Mouse (Mus musculus) hindbrain, embryonic 10.5 days (tissue): ENCODE results near the gene Stpg4. TPM values are rescaled to one million over a fixed set of nuclear protein-coding genes. Genes with fewer than 3 reads are reported as not detected.

Experiments used
- DNase-seq: peaks from one replicate; pipeline ENCODE4 v3.0.0-alpha.2; 2017; ENCODE audit warnings: low spot score
- H3K27ac ChIP-seq: fragments of 300-500 bp; sonication (generic); 2 replicates; pipeline ENCODE4 v1.5.1; 2016; ENCODE audit warnings: mild to moderate bottlenecking, moderate library complexity
- H3K27me3 ChIP-seq: fragments of 300-500 bp; sonication (generic); 2 replicates; pipeline ENCODE4 v1.6.1; 2016; ENCODE audit warnings: mild to moderate bottlenecking; ENCODE audit not compliant: poor library complexity, insufficient read depth, severe bottlenecking
- H3K36me3 ChIP-seq: fragments of 300-500 bp; sonication (generic); 2 replicates; pipeline ENCODE4 v1.6.1; 2016; ENCODE audit warnings: mild to moderate bottlenecking, moderate library complexity
- H3K4me1 ChIP-seq: fragments of 300-500 bp; sonication (generic); replicated peaks from 2 replicates; pipeline ENCODE4 v1.6.1; 2016; ENCODE audit warnings: mild to moderate bottlenecking
- H3K4me3 ChIP-seq: fragments of 300-500 bp; sonication (generic); 2 replicates; pipeline ENCODE4 v1.5.1; 2016; ENCODE audit warnings: mild to moderate bottlenecking, moderate library complexity
- H3K9me3 ChIP-seq: fragments of 300-500 bp; sonication (generic); 2 replicates; pipeline ENCODE4 v1.6.1; 2016; ENCODE audit warnings: mild to moderate bottlenecking, moderate library complexity
- WGBS: fragments of 180-500 bp; shearing (Covaris S2); methylation state at CpG from one replicate; pipeline ENCODE4 v1.1.7; 2016; 5-methylcytosine and 5-hydroxymethylcytosine counted together
- polyA plus RNA-seq: library from polyadenylated mRNA; unstranded; fragments of >200 nt; fragmentation: Nextera tagmentation; extraction: Ambion mirVana; gene quantifications from 2 replicates; pipeline ENCODE4 v1.2.1, GENCODE M21; 2016

Stpg4 gene
- polyA plus RNA-seq, 1 experiment from 2014 or later = not detected

DNA sequence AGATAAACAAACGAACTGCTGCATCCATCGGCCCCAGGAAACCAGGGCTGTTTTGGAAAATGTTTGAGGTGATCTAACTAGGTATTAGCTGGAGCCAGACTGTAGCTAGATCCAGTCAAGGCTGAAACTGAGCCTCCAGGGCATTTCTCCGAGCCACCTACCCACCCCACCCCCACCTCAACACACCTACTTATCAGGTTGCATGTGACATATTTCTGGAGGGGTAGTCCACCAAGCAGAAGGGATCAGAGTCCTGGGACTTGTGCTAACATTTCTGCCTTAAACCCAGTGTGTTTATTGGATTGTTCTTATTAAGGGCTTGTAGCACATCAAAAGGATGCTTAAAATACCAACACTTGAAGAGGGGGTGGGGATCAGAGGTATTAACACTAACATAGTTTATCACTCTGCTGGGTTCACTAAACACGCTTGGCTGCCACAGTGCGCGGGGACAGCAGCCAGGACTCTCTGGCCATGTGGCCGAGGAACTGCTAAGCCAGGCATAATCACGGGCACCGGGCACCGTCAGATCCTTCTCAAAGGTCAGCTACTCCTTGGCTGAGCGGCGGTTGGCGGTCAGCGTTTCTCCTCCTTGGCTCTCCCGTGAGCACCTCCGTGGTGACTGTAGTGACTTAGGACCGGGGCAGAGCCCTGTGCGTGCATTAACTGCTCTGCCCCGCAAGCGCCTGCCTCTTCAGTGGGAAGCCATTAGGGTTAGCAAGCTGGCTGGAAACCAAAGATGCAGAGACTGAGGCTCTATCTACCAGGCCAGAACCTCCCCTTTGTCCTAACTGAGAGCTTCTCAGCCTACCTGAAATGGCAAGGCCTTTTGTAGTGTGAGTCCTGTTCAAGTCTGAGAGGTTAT, 76.1 kb downstream of the Stpg4 start:
- 36% methylated on average over 20 of the region's 20 CpGs for WGBS
- peak; percentile 35 for DNase-seq
- Histone ChIP-seq H3K4me1 (peaks cover 71% of the 10 kb centered on the region), H3K36me3 (no peaks in the 10 kb centered on the region), H3K9me3 (no peaks in the 10 kb centered on the region), H3K27me3 (no peaks in the 10 kb centered on the region), H3K27ac (peak overlapping the region; percentile 77), H3K4me3 (no peak overlapping the region)

DNA sequence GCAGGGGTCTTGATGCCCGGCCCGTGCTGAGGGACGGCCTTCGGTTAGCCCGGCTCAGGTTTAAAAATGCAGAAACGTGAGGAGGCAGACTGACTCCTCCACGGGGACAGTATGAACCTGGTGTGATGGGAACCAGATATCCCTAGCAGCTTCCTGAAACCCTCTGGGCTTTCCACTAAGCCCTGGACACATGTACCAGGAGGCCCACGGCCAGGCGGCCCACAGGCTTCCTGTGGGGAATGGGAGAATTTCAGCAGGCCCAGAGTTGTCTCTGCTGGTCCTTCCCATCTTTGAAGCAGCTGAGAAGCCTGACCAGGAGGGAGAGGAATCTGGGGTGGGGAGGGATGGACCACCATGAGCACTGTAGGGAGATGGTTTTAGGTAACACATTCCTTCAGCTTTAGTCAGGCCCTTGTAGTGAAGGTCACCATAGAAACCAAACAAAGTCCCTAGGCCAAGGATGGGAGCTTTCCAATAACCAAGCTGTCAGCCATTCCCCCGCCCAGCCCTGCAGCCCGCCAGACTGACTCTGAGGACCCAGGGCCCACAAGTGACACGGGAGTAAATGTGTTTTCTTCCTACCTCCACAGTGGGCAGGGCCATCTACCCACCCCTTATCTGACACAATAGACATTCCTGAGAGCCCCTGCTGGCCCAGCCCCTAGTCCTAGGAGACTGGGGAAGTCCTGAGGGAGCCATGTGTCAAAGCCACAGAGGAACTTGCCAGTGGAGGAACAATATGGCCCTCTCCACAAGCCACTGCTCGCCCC, 76.9 kb downstream of the Stpg4 start:
- peak overlapping the region; percentile 77 for H3K27ac ChIP-seq
- DNase-seq = peak; percentile 50

DNA sequence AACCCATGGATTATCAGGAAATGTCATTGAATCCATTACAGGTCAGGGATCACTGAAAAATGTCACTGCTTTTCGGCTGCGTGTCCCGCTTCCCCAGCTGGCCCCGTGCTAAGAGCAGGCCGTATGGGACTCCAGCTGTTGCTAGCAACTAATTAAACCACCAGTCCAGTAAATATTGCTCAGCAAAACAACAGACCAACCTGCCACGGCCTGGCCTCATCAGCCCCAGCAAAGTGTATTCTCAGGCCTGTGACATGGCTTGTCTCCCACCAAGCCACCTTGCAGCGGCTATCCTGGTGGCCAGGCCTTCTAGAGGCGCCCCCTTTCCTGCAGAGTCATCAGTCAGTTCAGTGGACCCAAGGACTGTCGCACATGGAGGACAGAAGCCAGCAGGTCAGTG, 78.0 kb downstream of the Stpg4 start:
- no peaks in the 10 kb centered on the region for H3K9me3 ChIP-seq
- H3K4me3 ChIP-seq = no peak overlapping the region
- 69% methylated on average over 9 of the region's 9 CpGs for WGBS
- peak overlapping the region; percentile 77 for H3K27ac ChIP-seq
- no peaks in the 10 kb centered on the region for H3K36me3 ChIP-seq
- DNase-seq = no peak
- H3K4me1 ChIP-seq = peaks cover 83% of the 10 kb centered on the region
- H3K27me3 ChIP-seq = no peaks in the 10 kb centered on the region

More for the DNA sequence above, 76.9 kb downstream of the Stpg4 start:
- H3K9me3 ChIP-seq = no peaks in the 10 kb centered on the region
- no peaks in the 10 kb centered on the region for H3K27me3 ChIP-seq
- H3K4me1 ChIP-seq = peaks cover 74% of the 10 kb centered on the region
- 46% methylated on average over 13 of the region's 13 CpGs for WGBS
- H3K36me3 ChIP-seq = no peaks in the 10 kb centered on the region
- no peak overlapping the region for H3K4me3 ChIP-seq

DNA sequence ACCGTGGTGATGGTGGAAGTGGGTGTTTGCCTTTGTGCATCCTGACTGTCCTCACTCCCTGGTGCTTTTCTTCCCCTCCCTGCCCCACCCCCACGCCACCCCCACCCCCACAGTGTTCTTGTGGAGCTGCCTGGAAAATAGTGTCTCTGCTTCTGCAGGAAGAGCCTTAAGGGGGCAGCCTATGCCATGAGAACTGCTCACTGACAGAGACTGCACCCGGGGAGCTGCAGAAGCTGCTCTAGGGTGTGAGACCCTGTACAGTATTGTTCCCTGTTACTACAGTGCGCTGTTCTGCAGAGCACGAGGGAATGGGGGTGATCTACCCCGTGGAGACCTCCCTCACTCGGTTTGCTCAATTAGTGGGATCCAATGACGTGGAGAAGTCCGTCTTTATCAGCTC, 78.5 kb downstream of the Stpg4 start:
- Histone ChIP-seq H3K27ac (peak overlapping the region; percentile 77), H3K27me3 (no peaks in the 10 kb centered on the region), H3K36me3 (no peaks in the 10 kb centered on the region), H3K4me1 (peaks cover 82% of the 10 kb centered on the region), H3K4me3 (no peak overlapping the region), H3K9me3 (no peaks in the 10 kb centered on the region)
- DNase-seq = no peak
- 29% methylated on average over 9 of the region's 9 CpGs for WGBS

DNA sequence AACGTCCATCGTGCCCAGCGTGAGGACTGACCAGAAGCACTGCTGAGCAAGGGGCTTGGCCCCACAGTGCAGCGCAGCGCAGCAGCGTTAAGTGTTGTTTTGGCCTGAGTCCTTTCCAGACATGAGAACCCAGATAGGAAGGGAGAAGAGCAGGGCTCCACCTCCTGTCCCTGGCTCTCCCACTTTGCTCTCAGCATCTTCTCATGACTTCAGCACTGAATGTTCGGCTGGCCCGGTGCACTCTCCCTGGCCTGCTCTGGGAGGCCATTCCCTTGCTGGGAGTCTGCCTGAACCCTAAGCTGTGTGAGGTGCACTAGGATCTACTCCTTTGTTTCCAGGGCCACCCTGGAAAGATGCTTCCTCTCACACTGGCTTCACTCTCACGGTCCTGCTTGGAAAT, 79.2 kb downstream of the Stpg4 start:
- Histone ChIP-seq H3K36me3 (no peaks in the 10 kb centered on the region), H3K4me1 (peaks cover 80% of the 10 kb centered on the region), H3K27me3 (no peaks in the 10 kb centered on the region), H3K9me3 (no peaks in the 10 kb centered on the region), H3K4me3 (no peak overlapping the region), H3K27ac (peak overlapping the region; percentile 77)
- no peak for DNase-seq
- 45% methylated on average over 9 of the region's 9 CpGs for WGBS

DNA sequence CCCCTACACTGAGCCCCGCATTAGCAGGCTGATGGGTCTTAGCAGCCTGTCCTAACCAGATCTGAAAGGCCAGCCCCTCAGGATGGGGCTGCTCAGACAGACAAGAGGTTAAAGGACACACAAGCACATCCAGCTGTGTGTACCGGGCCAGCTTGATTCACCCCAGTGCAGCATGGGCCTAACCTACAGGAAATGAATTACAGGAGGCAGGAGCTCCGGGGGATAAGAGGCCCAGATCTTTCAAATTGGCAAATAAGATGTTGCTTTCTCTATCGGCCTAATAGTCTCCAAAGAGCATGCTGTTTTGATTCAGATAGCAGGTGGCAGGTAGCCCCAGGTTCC, 82.3 kb downstream of the Stpg4 start:
- Histone ChIP-seq H3K27ac (no peak overlapping the region), H3K4me3 (no peak overlapping the region), H3K36me3 (no peaks in the 10 kb centered on the region), H3K9me3 (no peaks in the 10 kb centered on the region), H3K4me1 (peaks cover 54% of the 10 kb centered on the region), H3K27me3 (no peaks in the 10 kb centered on the region)
- DNase-seq = no peak
- 51% methylated on average over 4 of the region's 4 CpGs for WGBS

DNA sequence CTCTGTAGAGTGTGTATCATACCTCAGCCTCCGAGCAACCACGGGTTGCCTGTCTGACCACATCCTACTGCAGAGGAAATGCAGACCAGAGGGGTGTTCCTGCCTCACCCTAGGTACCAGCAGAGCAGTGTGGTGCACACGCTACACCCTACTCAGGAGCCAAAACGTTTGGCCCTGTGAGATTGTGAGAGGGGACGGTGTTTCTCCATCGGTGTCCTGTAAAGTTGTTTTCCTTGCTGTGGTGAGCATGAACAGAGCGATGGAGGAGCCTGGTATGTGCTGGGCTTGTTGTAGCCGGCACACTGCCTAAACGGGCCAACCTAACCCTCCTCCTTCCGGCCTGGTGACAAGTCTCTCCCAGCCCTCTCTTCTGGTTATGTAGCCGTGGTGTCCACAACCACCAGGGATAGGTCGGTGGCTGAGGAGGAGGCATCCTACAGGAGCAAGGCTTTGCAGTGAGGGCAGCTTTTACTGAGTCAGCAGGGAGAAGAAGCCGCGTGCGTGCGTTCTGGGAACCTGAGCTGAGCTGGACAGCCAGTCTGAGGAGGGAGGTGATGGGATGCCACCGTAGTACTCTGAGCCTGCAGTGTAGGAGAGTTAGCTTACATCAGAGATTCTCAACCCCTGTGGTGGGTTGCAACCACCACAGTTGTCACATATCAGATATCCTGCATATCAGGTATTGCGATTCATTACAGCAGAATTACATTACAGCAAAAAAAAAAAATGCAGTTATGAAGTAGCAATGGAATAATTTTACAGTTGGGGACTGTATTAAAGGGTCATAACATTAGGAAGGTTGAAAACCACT, 82.9 kb downstream of the Stpg4 start:
- 73% methylated on average over 18 of the region's 18 CpGs for WGBS
- no peak for DNase-seq
- Histone ChIP-seq H3K4me3 (no peak overlapping the region), H3K27ac (0 out of 2 replicates have a peak overlapping the region, but pooled peaks have one; percentile 51), H3K4me1 (peaks cover 48% of the 10 kb centered on the region), H3K9me3 (no peaks in the 10 kb centered on the region), H3K27me3 (no peaks in the 10 kb centered on the region), H3K36me3 (no peaks in the 10 kb centered on the region)

DNA sequence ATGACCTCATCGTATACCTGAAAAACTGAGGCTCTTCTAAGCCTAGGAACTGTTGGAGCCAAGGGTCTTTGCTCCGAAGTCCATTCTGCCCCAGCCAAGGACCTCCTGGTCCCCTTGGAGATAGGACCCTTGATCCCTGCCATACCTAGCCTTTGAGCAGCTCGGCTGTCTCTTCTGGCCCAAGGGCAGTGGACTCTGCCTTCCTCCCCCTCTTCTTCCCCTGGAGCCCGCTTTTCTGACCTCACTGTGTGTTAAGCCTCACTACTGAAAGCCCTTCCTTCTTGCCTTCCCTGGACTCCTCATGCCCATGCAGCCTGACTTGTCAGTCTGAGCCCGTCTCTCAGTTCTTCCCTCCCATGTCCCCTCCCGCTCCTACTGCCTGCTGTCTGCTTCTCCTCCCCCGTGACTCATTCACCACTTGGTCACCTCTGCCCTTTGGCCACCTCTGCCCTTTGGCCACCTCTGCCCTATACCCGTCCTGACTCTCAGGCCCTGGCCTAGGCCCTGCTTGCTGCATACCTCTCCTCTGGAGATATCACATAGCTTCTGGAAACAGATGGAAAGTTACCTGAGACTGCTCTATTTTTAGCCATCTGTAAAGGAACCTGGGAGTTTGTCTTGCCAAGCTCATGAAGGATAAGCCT, 84.4 kb downstream of the Stpg4 start:
- H3K27ac ChIP-seq = peak overlapping the region; percentile 23; the same call in 1 of the 2 replicates
- peaks cover 33% of the 10 kb centered on the region for H3K4me1 ChIP-seq
- H3K27me3 ChIP-seq = no peaks in the 10 kb centered on the region
- H3K9me3 ChIP-seq = no peaks in the 10 kb centered on the region
- no peak for DNase-seq
- no peak overlapping the region for H3K4me3 ChIP-seq
- H3K36me3 ChIP-seq = no peaks in the 10 kb centered on the region
- WGBS = 51% methylated on average over 8 of the region's 8 CpGs

Other genes with a start within 250 kb of the Stpg4 start
- gene Mcfd2, start 161.8 kb downstream of the Stpg4 start, polyA plus RNA-seq = 70.1 and 73.3 TPM in 2 replicates
- gene Ttc7, start 144.9 kb downstream of the Stpg4 start, polyA plus RNA-seq = 4.7 and 4.8 TPM in 2 replicates
- 1,143 and 1,193 TPM in 2 replicates for gene Calm2, start 19.2 kb upstream of the Stpg4 start, polyA plus RNA-seq
- 20.9 and 48.1 TPM in 2 replicates for gene Epcam, start 208.2 kb upstream of the Stpg4 start, polyA plus RNA-seq
- gene Msh2, start 244.6 kb upstream of the Stpg4 start, polyA plus RNA-seq = 102 and 124 TPM in 2 replicates